Mouse (Mus musculus): ENCODE results near the gene Epha8. TPM values are rescaled to one million over a fixed set of nuclear protein-coding genes. Genes with fewer than 3 reads are reported as not detected.

Epha8 gene
- total RNA-seq, 2 experiments from 2014 or later: not detected

- intact Hi-C loops (cut with DNase I): no loop called here
- Histone ChIP-seq H3K4me3 (no peak overlapping the region), H3K27ac (no peak overlapping the region)
- TF ChIP-seq CTCF (IDR thresholded peaks at IDR 0.05): peak; percentile 44
- no peak for DNase-seq
Measured at GRCm38 (mm10) chr4:136893691-136894543, 62.7 kb downstream of the Epha8 start.

- H3K4me3 ChIP-seq: peak within 1 kb of the TSS; percentile 52
- intact Hi-C loops (cut with DNase I): no loop called here
- H3K27ac ChIP-seq: peak within 1 kb of the TSS; percentile 62
Measured at GRCm38 (mm10) chr4:136892811-136893210, 63.8 kb downstream of the Epha8 start, which contains the start of gene C1qc. Gene C1qc (minus strand): TSS chr4:136893065.

GRCm38 (mm10) chr4:136892371-136892770 lies 64.2 kb downstream of the Epha8 start:
- Histone ChIP-seq H3K27ac (peak overlapping the region; percentile 62), H3K4me3 (peak overlapping the region; percentile 52)
- no peak for DNase-seq
- no peak for TF ChIP-seq CTCF (IDR thresholded peaks at IDR 0.05)
- intact Hi-C loops (cut with DNase I): no loop called here

More at GRCm38 (mm10) chr4:136892811-136893210, 63.8 kb downstream of the Epha8 start, which contains the start of gene C1qc:
- no peak for DNase-seq
- TF ChIP-seq CTCF (IDR thresholded peaks at IDR 0.05): no peak

- TF ChIP-seq CTCF (IDR thresholded peaks at IDR 0.05): no peak
- intact Hi-C loops (cut with DNase I): no loop called here
- DNase-seq: no peak
- Histone ChIP-seq H3K4me3 (peak overlapping the region; percentile 52), H3K27ac (peak overlapping the region; percentile 62)
Measured at GRCm38 (mm10) chr4:136891115-136891514, 65.5 kb downstream of the Epha8 start.

GRCm38 (mm10) chr4:136889981-136890380 lies 66.6 kb downstream of the Epha8 start:
- H3K27ac ChIP-seq: peak overlapping the region; percentile 62; the same call in 1 of the 2 replicates
- peak overlapping the region; percentile 52 for H3K4me3 ChIP-seq
- no peak for TF ChIP-seq CTCF (IDR thresholded peaks at IDR 0.05)
- no peak for DNase-seq
- intact Hi-C loops (cut with DNase I): no loop called here

- no peak for DNase-seq
- intact Hi-C loops (cut with DNase I): no loop called here
- Histone ChIP-seq H3K4me3 (no peak overlapping the region), H3K27ac (no peak overlapping the region)
- no peak for TF ChIP-seq CTCF (IDR thresholded peaks at IDR 0.05)
Measured at GRCm38 (mm10) chr4:136887714-136888113, 68.9 kb downstream of the Epha8 start.

GRCm38 (mm10) chr4:136886101-136886500 lies 70.5 kb downstream of the Epha8 start, which contains the start of gene C1qb:
Gene C1qb (minus strand): TSS chr4:136886187.
- DNase-seq: peak; percentile 43
- Histone ChIP-seq H3K4me3 (peak within 1 kb of the TSS; percentile 32), H3K27ac (peak within 1 kb of the TSS; percentile 48)
- intact Hi-C loops (cut with DNase I): no loop called here
- TF ChIP-seq CTCF (IDR thresholded peaks at IDR 0.05): no peak

Other genes with a start within 250 kb of the Epha8 start
- 1 to 10 TPM in 1 of 2 experiments, under 1 TPM in 1; 0.26 to 1.9 TPM for gene Ephb2, start 120.8 kb downstream of the Epha8 start, total RNA-seq (2021)
- gene C1qb, start 70.6 kb downstream of the Epha8 start, total RNA-seq (2021): 10 to 100 TPM in 1 of 2 experiments, 1 to 10 TPM in 1; 8.4 to 18.3 TPM
- 10 to 100 TPM in 1 of 2 experiments, 1 to 10 TPM in 1; 7.6 to 15.4 TPM for gene C1qc, start 63.8 kb downstream of the Epha8 start, total RNA-seq (2021)
- 10 to 100 TPM in 1 of 2 experiments, 1 to 10 TPM in 1; 7.0 to 15.8 TPM for gene C1qa, start 58.0 kb downstream of the Epha8 start, total RNA-seq (2021)
- gene Zbtb40, start 92.0 kb upstream of the Epha8 start, total RNA-seq (2021): 1 to 10 TPM; 8.4 to 9.5 TPM

Data from gastrocnemius, adult 2 months (tissue).